Mouse (Mus musculus): ENCODE data around the gene Cpox.
"Not testable (repeated sequence)": the region's sequence is repeated elsewhere in the genome, so short reads cannot be mapped to it uniquely, and the experiment has no call there.

The Cpox gene

DNA sequence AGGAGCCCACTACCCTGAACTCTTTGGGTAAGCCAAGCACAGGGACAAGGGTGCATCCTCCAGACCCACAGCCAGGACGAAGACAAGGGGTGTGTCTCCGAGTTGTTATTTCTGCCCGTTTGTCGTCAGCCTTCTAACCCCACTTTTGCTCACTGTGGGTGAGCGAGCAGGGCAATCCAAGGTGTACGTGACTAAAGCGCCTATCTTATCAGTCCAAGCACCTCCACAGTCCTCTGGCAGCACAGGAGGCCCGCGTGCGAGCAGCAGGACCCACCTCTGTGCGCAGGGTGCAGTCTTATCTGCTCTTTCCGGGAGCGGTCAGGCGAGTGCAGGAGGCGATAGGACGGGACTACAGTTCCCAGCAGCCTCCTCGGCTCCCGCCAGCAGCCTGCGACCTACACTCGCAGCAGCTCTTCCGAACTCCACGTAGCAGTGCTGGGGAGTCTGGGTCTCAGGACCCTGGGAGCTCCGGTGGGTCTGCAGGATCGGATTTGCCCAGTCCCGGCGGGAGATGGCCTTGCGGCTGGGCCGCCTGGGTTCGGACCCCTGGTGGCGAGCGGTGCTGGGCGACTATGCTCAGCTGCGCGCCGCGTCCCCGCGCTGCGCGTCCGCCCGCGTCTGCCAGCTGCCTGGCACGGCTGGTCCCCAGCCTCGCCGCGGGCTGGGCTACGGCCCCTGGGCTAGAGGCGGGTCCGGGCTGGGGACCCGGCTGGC is at the start of gene Cpox:
Gene Cpox, plus strand, starts transcription at position 376 of the 714 bp plus-strand sequence.
- DNase-seq, result peak; percentile 64

- DNase-seq, result no peak
Measured at GRCm38 (mm10) chr16:58622377-58622776, 47.7 kb upstream of the Cpox start.

GRCm38 (mm10) chr16:58623114-58623513 is 47.0 kb upstream of the Cpox start:
- no peak for DNase-seq

DNA sequence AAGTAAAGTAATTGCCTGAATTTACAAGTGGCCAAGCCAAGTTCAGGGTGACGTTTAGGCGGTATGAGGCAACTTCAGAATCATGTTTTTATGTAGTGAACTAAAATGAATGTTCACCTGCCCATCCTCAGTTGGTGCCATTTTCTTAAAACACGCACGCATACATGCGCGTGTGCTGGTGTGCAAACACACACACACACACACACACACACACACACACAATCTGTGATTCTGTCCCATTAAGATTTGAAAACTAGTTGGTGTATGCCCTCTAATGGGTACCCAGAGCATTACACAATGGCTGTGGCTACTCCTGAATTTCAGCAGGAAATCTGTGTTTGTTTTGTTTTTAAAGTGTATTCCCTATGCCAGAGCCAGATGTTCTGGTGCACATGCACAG is 46.1 kb upstream of the Cpox start:
- no peak for DNase-seq

DNA sequence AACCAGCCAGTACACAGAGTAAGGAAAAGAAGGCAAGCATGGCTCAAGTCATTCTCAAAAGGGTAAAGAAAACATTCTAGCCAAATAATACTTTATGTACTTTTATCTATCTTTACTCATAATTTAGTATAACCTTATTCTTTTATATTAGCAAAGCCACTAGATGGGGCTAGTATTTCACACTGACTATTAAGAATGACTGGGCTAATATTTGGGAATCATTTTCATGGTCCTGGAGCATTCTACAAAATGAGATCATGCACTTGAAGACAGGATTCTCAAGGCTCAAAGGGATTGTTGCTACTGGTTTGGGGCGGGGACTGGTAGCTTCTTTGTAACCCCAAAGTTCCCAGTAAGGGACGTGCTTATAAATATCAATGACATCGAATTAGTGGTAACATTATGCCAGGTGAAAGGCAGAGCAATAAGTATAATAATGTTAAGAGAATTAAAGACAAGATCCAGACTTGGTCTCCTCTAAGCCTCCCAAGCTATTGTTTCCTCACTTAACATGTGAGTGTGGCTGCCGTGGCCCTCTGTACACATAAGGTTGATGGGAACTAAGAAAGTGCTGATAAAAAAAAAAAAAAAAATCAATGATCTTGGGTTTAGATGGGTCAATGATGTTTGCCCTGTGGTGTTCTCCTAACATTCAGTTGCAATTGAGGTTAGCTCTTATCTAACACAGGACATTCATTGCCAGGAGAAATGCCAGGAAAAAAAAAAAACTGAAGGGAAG is 42.3 kb upstream of the Cpox start:
- DNase-seq, result no peak

DNA sequence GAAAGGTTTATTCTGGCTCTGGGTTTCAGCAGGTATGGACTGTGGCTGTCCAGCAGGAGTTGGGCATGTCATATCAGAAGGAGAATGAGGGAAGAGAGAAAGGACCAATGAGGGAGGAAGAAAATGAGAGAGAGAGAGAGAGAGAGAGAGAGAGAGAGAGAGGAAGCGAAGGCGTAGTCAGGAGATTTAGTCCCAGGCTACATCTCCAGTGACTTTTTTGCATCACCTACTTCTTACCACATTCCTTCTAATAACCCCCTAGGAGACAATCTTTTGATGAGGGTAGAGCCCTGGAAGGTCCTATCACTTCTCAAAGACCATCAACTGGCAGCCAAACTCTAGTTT is 41.8 kb upstream of the Cpox start:
- DNase-seq, result no peak

DNA sequence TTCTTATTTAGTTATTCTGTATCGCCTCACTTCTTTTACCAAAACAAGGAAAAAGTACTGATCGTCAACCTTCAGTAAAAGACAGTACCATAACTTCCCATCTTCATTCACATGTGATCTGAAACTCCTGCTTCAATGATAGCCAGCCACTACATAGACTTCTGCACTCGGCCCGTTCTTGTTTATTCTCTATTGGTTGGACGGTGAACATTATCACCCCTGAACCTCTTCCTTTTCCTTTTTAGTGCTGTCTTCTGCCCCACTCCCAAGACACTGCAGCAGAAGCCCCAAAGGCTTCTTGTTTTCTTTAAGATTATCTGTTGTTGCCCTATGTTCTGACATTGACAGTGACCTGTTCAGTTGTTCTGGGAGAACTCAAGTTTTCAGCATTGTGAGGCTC is 41.1 kb upstream of the Cpox start:
- DNase-seq, result no peak

DNA sequence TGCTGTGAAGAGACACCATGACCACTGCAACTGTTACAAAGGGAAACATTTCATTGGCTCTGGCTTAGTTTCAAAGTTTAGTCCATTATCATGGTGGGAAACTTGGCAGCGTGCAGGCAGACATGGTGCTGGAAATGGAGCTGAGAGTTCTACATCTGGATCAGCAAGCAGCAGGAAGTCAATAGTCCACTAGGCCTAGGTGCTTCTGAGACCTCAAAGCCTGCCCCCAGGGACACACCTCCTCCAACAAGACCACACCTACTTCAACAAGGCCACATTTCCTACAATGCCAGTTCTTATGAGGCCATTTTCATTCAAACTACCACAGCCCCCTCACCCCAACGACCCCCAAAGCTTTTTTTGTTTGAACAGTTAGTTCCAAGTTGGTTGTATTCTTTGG is 40.4 kb upstream of the Cpox start:
- no peak for DNase-seq

DNA sequence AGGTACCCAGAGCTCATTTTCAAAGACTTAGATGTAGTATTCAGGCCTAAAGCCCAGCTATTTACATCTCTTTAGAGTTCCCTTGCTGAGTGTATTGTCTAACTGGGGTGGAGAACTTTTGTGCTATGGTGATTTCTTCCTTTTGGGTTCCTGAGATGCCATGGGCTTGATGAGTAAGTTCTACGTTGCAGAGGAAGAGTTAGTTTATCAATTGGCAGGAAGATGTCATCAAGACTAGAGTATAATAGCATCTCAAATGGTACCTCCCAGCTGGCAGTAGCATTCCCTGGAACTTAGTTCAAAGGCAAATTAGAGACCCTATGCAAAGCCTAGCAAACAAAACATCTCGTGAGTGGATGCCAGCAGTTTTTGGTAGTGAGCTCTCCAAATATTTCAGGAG is 34.2 kb upstream of the Cpox start:
- DNase-seq, result no peak

DNA sequence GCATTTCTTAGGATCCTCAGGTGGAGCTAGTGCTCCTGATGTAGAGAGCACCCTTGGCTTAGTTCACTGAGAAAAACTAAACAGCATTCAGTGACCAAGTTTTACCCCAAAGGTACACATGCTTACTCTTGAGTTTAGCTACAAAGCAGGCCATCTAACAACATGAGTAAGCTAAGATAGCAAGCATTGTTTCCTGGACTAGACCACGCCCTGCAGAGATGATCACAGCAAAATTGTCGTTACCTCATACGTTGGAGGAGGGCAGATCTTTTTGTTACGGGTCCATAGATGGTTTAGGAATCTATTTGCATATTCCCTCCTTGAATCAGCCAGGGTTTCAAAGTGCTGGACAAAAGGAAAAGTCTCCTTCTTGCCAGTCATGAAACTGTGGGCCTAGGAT is 32.6 kb upstream of the Cpox start:
- DNase-seq, result no peak

DNA sequence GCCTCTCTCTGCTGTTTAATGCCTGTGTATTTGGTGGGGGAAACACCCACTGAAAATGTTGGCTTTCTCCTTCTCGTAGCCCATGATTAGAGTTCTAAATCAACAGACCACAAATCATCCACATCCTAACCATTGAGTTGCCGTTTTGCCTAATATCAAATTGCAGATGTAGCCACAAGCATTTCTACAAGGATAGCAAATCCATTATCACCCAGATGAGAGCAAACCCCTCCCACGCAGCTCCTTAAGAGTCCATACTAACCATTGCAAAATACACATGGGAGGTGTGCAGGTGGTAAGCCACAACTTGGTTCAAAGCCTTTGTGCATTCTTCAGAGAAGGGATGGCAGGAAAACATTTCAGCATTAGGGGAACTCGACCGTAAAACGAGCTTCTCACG is 32.1 kb upstream of the Cpox start:
- no peak for DNase-seq

GRCm38 (mm10) chr16:58638689-58639175 is 31.4 kb upstream of the Cpox start, which contains the start of gene E330017A01Rik:
E330017A01Rik (minus strand) TSS chr16:58638739.
- DNase-seq, result no peak

GRCm38 (mm10) chr16:58649979-58650378 is 20.1 kb upstream of the Cpox start:
- no peak for DNase-seq

DNA sequence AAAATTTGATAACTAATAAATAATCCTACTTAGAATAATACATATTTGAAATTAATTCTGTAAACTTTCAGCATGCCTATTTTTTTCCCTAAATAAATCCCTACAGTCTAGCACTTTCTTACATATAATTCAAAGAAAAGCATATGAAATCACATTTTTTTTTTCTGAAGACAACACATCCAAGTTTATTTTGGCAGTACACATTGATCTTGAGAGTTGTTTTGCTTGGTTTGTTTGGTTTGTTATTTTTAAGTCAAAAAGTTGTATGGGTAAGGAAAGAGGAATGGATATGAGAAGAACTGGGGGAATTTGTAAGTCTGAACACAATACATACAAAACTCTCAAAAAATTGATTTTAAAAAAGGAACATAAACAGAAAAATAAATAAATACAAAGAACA is 14.3 kb upstream of the Cpox start:
- no peak for DNase-seq

DNA sequence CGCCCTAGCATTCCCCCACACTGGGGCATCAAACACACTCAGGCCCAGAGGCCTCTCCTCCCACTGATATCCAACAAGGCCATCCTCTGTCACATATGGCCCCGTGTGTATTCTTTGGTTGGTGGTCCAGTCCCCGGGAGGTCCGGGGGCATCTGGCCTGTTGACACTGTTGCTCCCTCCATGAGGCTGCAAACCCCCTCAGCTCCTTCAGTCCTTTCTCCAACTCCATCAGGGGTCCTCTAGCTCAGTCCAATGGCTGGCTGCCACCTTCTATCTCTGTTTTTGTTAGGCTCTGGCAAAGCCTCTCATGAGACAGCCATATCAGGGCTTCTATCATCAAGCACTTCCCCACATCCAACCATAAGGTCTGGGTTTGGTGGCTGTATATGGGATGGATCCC is 13.6 kb upstream of the Cpox start:
- DNase-seq, result no peak

DNA sequence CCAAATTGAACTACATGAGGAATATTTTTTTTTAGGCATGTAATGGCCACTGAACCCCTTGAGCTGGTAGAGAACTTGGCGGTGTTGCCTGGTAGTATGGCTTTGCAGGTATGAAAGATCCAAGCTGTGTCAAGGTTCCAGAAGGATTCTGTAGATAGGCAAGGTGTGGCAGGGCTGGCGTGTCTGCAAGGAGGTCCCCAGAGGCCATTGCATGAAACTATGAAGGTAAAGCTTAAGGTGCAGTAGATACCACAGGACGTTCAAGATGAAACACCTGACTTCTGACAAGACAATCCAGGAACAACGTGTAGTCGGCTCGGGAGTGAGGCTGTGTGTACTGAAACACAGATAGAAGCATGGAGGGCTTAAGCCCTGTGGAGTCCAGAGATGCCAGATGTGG is 11.4 kb upstream of the Cpox start:
- DNase-seq, result no peak

DNA sequence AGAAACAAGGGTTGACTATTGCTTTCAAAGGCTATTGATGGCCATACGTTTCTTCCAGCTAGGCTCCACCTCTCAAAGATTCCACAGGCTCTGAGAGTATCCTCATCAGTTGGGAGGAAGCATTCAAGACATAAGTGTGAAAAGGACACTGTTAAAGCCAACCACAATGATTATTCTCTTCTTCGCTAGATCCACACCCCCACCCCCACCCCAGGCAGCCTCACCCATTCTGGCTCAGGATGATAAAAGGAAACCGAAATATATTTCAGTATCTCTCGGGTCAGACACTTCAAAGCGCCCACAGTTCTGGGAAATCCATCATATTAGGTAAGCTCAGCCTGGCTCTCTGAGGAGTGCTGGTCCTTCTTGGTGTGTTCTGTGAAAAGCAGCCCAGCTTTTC is 8.3 kb upstream of the Cpox start:
- no peak for DNase-seq

DNA sequence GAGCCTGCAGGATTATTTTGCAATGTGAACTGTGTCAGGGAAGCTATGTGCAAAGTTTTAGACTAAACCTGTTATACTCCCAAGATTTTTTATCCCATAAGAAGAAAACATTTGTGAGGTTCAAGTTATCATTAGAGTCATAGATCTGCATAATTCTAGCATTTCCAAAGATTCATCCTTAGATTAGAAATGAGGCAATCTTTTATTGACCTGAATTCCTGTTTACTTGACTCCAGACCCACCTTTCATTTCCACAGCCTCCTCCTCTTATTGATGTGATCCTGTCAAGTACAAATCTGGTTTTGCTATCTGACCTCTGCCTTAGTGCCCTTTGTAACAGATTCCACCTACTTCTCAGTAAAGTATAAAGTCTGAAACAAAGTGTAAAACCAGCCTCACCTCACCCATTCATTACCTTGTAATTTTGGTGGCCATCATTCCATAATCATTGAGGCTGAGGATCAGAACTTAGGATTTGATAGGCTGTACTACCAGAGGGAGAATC is 7.8 kb upstream of the Cpox start:
- no peak for DNase-seq

GRCm38 (mm10) chr16:58663021-58663420 is 7.1 kb upstream of the Cpox start:
- DNase-seq, result no peak

GRCm38 (mm10) chr16:58663816-58664215 is 6.3 kb upstream of the Cpox start:
- DNase-seq, result no peak

DNA sequence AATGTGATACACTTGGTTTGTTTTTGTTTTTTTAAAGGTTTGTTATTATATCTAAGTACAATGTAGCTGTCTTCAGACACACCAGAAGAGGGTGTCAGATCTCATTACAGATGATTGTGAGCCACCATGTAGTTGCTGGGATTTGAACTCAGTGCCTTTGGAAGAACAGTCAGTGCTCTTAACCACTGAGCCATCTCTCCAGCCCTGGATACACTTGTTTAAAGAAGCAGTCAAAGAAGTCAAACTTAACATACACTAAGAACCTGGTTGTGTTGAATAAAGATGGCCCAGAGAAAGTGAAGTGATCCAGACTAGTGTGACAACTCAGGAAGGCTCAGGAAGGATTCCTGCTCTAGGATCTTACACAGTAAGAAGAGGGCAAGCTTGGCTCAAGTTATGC is 5.0 kb upstream of the Cpox start:
- DNase-seq, result not testable (repeated sequence)

DNA sequence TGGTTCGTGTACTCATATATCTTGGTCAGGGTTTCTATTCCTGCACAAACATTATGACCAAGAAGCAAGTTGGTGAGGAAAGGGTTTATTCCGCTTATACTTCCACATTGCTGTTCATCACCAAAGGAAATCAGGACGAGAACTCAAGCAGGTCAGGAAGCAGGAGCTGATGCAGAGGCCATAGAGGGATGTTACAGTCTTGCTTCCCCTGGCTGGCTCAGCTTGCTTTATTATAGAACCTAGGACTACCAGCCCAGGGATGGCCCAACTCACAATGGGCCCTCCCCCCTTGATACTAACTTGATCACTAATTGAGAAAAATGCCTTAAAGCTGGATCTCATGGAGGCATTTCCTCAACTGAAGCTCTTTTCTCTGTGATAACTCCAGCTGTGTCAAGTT is 3.4 kb upstream of the Cpox start:
- DNase-seq, result not testable (repeated sequence)

GRCm38 (mm10) chr16:58668586-58668985 is 1.5 kb upstream of the Cpox start:
- no peak for DNase-seq

GRCm38 (mm10) chr16:58669264-58669663 is 828 bp upstream of the Cpox start:
- no peak for DNase-seq
